Mouse (Mus musculus) ovary, postnatal 36 days (tissue): Measurements from ENCODE around the gene 1600015I10Rik.
"Not testable (repeated sequence)": the region's sequence is repeated elsewhere in the genome, so short reads cannot be mapped to it uniquely, and the experiment has no call there.

Source experiments
- DNase-seq: peaks from one replicate; pipeline ENCODE4 v3.0.0; 2022; ENCODE audit warnings: low spot score, mixed read lengths

1600015I10Rik gene

DNA sequence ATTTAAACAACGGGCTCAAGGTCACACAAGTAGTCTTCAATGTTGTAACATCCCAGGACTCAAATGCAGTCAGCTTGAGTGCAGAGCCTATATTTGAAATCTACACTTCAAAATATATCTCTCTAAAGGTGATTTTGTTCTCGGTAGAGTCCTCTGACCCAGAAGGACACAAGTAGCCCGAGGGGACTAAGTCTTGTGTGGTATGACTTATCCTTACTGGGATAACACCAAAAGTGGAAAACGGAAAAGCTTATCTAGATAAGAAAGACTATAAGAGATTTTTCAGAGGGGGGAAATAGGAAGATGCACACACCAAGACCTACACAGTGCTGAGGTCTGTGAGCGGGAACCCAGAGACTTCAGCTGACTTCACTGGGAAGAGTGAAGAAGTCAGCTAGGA is at the start of gene 1600015I10Rik:
Gene 1600015I10Rik, plus strand, starts transcription at position 301 of the 400 bp plus-strand sequence.
- no peak for DNase-seq

DNA sequence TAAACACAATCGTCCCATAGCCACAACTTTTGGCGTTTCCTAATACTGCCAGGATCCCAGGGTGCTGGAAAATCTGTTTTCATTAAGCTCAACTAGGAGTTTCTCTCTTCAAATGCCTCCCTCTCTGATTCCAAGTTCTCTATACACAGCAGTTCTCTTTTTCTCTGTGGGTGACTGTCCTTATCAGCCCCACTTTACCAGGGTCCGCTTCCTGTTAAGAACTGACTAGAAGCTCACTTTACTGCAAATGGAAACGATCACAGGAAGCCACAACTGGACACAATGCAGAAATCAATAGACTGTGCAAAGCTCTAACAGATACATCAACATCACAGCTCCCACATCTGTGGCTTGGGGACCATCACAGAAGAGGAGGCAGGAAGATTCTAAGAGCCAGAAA is 35.5 kb upstream of the 1600015I10Rik start:
- DNase-seq: no peak

DNA sequence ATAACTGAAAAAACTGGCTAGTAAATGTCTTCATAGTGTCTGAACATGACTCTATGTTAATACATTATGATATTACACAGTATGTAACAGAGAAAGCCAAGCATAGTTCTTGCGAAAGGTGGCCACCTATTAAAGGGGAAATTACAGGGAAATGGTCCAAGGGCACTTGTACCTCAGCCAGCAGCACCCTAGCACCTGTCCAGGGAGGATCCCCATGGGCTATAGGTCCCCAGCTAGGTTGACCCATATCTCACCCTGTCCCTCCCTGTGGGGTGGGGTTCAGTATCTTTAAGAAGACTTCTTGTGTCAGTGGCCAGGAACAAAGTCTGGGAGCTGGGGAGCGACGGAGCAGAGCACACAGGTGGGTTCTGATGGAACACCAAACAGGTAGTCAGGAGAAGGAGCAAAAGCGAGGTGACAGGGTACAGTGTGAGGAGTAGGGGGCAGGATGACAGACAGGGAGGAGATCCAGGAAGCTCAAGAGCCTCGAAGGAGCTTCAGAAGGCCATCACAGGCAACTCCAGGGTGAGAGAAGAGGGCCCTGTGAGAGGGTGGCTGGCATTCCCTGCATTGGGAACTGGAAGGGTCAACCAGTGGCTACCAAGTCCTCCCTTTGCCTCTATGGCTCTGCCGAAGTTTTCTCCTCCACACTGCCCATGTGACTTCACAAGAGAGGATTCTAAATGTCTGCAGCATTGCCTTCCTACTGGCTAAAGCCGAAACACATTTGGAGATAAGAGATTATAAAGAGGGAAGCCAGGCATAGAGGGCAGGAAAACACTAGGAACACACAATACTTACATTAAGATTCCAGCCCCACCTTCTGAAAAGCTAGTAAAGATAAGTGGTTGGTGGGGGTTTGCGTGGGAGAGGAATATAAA is 34.5 kb upstream of the 1600015I10Rik start:
- DNase-seq: no peak

DNA sequence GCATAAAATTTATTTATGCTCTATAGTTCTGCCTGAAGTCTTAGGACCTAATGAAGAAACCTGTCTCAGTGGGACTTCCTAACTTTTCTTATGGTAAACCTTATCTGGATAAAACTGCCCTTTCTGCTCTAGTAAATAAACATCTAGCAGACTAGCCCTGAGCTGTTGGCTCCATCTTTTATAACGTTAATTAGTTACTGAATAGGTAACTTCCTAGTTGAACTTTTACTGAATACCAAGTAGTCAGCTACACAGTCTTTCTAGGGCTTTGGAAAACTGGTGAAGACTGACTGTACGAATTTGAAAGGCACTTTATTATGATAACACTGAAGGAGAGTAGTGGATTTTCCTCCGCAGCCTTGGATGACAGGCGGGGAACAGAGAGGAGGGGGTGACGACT is 33.8 kb upstream of the 1600015I10Rik start:
- DNase-seq: no peak

DNA sequence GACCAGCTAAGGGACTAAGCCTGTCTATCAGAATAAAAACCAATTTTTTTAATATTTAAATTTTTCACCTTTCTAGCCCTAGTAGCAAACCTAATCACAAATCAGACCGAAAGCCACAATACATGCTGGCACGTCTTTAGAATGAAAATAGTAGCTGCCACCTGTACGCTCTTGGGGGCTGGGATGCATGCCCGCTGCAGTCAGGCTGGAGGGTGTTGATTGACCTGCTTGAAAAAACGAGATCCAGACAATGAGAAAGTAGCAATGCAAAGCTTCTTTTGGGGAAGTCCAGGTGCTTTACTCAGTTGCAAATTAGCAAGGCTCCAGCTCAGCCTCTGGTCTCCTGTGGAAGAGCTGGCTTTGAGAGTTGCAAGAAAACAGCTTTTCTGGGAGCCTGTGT is 32.7 kb upstream of the 1600015I10Rik start:
- no peak for DNase-seq

DNA sequence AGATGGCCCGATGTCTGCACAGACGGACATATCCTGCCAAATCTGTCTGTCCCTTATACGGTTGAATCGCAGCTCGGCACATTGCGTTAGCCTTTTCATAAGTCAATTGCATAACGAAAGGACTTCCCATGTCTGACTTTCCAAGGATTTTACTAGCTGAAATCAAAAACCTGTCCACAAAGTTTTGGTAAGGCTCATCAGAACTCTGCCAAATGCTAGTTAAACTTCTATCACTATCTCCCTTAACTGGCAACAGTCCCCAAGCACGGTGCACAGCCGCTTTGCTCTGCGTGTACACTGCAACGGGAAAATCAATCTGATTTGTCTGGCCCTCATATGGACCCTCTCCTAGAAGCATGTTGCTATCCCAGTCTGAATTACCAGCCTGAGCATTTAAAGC is 28.4 kb upstream of the 1600015I10Rik start:
- not testable (repeated sequence) for DNase-seq

DNA sequence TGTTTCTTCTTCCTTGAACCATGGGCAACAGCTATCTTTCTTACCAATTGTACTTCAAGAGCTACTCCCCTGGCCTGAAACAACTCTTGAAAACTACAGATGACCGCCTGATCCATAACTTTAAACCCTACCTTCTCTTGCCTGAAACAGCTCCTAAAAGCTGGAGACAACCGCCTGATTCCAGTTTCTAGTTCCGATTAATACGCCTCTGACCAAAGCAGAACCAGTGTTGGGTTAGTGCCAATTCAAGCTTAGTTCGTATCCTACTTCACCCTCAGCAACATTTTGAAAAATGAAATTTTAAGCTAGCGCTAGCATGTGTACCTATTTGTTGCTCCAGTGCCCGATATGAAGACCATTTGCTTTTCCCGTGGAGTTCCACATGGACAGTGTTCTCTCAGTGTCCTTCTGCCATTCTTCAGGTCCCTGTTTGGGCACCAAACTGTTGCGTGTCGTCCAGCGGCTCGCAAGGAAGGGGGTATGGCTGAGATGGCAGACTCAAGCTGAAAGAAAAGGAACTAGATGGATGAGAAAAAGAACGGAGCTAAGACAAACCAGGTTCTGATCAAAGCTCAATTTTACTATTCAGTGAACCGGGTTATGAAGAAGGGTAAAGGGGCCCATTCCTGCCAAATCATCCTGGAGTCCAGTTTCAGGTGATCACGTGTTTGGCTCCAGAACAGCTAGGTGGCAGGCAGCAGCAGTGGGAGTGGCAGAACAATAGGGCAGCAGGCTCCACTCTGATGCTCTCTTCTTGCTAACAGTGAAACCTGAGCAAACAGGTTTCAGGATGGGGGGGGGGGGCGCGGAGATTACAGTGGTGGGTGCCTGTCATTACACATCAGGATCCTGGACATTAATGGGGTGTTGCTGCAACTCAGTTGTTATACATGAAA is 26.9 kb upstream of the 1600015I10Rik start:
- peak; percentile 12 for DNase-seq

DNA sequence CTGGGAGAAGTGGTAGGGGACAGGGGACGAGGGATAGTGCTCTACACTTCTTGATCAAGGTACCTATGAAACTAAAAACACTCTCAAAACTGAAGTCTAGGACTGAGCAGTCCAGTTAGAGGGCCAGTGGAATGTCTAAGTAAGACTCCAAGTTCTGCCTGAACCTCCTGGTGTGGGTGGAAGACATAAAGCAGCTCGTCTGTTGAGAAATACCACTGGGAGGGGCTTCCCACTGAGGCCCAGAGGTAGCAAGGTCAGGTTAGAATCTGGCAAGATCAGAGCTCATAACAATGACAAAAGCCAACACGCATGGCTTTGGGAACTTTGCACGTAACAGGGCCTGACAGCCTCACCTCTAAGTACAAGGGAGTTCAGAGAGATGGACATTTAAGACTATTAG is 26.3 kb upstream of the 1600015I10Rik start:
- DNase-seq: no peak

DNA sequence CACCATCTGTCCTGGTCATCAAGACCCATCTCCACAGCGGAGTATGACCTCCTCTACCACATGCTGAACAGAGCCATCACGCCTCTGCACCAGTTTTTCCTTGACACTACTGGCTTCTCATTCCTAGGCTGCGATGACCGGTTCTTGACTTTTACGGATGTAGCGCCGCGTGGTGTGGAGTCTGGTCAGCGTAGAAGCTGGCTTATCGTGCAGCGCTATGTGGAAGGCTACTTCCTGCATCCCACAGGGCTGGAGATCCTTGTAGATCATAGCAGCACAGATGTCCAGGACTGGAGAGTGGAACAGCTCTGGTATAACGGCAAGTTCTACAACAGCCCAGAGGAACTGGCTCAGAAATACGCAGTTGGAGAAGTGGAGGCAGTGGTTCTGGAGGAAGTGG is 24.1 kb upstream of the 1600015I10Rik start:
- DNase-seq: no peak

DNA sequence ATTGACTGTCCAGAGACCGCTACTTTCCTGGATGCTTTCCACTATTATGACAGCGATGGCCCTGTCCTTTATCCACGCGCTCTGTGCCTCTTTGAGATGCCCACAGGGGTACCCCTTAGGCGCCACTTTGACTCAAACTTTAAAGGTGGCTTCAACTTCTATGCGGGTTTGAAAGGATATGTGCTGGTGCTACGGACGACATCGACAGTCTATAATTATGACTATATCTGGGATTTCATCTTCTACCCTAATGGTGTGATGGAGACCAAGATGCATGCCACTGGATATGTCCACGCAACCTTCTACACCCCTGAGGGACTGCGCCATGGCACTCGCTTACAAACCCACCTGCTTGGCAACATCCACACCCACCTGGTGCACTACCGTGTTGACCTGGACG is 23.3 kb upstream of the 1600015I10Rik start:
- no peak for DNase-seq

DNA sequence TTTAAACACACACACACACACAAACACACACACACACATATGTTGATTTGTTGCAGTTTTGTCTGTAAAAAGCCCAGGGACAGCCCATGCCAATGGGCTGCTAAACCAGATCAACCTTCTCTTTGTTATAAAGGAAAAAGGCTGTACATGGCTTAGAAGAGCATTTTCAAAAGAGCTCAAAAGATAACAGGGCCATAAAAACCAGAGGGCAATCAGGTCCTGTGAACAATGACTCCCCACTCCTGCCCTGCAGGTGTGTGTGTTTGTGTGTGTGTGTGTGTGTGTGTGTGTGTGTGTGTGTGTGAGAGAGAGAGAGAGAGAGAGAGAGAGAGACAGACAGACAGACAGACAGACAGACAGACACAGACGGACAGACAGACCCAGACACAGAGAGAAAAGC is 20.5 kb upstream of the 1600015I10Rik start:
- DNase-seq: no peak

DNA sequence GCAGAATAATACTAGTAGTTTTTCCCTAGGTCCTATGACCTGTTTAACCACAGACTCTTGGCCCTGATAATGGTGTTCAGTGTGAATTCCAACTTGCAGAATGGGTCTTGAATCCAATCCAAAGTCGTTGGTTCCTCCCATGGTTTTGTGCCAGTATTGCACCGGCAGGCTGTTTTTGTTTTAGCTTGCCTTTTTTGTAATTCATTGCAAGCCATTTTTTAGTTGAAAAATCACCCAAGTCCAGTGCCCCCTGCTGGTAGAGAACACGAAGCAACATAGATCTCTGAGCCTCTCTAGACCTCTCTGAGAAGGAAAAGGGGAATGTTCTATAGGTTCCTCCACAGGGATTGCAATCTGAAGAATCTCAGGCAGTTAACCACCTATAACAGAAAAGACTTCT is 17.7 kb upstream of the 1600015I10Rik start:
- no peak for DNase-seq

DNA sequence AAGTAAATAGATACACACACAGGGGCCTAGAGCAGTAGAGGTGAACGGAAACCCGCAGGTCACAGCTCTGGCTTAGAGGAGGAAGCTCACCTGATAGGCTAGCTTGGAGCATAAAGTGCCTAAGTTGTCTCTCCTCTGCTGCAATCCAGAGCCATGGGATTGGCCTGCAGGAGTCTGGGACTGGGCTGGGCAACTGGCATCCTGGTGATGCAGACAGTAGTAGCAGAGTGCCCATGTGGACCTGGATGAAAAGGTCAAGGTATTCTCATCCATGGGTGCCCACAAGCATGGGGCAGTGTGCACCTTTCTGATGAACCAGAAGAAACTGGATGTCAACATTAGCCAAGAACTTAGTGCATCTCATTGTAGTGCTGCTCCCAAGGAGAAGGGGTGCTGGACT is 16.1 kb upstream of the 1600015I10Rik start:
- DNase-seq: no peak

DNA sequence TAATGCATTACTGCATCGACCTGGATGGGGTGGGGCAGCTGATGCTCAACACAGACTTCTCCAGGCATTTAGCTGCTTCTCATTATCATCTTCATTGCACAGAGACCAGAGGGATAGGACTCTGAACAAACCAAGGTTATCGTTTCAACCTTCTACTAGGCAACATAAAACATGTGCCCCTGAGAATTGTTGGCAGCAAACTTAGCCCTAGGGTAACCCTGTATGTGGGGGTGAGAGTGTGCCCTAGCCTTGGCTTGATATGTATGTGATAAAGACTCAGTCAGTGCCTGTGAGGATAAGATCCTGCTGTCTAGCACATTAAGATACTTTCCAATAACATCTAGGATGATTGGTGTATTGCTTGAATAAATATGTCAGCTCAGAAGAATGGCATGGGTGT is 19.9 kb downstream of the 1600015I10Rik start:
- no peak for DNase-seq

DNA sequence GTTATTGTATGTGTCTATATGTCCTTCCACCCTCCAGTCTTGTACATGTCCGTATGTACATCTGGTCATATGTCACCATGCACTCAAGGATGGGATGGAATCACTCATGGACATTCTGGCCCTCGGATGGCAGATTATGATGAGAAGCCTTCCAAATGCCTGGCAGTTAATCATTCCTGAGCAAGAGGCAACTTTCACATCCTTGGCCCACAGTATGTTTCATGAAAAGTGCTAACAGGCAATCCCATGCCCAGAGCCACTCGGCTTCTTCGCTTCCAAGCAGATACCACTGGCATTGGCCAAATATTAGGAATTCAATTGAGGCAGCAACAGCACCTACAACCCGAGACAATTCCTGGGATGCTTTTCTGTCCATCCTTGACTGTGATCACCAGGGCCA is 21.0 kb downstream of the 1600015I10Rik start:
- DNase-seq: no peak

DNA sequence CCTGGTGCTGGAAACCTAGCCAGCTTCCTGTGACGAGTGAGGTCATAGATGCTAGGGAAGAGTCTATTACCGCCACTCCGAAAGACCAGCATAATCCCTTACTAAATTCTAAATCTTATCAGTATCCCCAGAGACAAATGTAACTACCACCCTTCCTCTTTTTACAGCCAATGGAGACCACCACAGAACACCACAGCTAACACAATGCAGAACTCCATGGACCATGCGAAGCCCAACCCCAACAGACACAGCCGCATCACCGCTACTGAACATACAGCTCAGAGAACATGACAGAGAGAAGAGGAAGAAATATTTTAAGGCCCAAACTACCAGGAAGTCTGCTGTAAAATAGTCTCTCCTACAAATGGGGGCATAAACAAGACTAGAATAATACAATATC is 21.9 kb downstream of the 1600015I10Rik start:
- DNase-seq: no peak

DNA sequence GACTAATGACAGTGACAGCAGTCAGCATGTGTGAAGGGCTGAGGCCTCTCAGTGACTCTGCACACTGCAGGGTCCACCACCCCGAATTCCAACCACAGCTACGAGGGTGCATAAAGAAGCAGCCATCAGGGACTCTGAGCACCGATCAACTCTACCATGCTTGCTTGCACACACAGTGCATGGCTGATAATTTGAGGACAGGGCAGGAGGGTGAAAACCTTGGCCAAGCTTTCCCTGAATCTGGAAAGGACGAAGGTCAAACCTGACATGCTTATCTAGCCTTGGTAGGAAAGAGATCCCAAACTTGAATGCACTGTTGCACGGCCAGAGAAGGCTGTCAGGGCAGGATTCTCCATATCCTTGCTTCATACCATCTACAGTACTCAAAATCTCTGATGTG is 23.5 kb downstream of the 1600015I10Rik start:
- DNase-seq: no peak

DNA sequence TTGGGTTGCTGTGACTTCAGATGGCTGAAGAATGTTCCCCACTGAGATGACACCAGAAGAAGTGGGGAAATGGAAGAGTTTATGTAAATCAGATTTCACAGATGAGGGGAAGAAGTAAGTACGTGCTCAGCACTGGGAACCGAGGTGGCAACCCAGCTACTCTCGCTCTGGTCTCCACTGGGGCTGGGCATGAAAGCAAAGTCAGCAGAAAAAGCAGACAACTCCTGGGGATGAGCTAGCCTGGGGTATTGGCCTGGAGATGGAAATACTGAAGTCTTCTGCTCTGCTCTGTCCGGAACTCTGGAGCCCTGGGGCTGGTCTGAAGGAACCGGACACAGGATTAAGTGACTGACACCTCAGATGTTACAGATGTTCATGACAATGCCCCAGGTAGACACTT is 24.5 kb downstream of the 1600015I10Rik start:
- DNase-seq: no peak

DNA sequence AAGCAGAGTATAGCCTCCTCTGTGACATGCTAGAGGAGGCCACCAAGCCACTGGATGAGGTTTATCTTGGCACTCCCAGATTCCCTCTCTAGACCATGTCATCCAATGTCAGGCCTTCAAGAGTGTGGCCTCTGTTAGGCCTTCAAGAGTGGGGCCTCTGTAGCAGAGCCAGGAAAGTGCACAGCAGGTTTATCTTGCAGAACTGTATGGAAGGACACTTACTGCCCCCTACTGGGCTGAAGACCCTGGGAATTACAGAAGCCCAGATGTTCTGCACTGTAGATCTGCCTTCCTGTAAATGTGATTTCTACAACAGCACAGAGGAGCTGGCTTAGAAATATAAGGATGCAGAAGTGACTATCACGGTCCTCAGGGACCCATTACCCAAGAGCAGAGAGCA is 25.3 kb downstream of the 1600015I10Rik start:
- peak; percentile 57 for DNase-seq

DNA sequence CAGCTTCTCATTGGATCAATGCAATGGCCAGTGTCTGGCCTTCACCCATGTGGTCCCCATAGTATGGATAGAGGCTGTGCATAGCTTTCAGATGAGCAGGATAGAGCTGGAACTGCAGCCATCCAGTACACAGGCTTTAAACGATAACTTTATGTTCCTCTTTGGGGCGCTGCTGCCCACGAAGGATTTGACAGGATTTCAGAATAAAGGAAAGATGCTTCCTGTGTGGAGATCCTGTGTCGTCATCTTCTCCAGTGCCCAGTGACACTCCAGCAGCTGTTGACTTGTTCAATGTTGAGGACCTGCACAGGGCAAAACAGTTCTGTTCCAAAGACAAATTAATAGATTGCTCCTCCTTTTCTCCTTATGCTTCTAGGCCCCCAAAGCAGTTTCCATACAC is 27.1 kb downstream of the 1600015I10Rik start:
- DNase-seq: no peak

DNA sequence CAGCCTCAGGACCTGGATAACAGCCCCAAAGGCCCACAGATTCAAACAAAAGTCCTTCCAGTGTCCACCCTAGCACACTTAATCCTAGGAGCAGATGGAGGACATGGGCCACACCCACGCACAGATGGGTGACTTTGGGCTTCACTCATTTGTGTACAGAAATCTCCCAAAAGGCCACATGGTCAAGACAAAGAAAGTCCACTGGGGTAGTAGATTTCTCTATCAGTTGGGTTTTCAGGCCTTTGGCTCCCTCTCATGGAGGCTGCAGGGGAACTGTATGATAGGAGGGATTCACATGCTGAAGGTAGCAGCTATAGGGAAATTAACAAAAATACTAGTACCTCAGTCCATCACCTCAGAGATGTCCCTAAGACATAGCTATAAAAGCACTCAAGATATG is 28.4 kb downstream of the 1600015I10Rik start:
- peak; percentile 28 for DNase-seq

DNA sequence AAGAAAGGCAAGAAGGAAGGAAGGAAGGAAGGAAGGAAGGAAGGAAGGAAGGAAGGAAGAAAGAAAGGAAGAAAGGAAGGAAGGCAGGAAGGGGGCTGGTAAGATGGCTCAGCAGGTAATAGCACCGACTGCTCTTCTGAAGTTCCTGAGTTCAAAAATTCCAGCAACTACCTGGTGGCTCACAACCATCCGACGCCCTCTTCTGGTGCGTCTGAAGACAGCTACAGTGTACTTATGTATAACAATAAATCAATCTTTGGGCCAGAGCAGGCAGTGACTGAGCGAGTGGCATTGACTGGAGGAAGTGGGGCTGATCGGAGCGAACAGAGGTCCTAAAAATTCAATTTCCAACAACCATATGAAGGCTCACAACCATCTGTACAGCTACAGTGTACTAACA is 29.5 kb downstream of the 1600015I10Rik start:
- not testable (repeated sequence) for DNase-seq

DNA sequence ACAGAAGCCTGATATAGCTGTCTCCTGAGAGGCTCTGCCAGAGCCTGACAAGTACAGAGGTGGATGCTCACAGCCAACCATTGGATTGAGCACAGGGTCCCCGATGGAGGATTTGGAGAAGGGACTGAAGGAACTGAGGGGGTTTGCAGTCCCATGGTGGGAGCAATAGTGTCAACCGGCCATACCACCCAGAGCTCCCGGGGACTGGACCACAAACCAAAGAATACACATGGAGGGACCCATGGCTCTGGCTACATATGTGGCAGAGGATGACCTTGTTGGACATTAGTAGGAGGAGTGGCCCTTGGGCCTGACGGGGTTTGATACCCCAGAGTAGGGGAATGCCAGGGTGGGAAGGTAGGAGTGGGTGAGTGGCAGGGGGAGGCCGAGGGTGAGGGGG is 37.0 kb downstream of the 1600015I10Rik start:
- not testable (repeated sequence) for DNase-seq
